Mouse (Mus musculus): ENCODE results near the gene Rhbdl1. TPM values are rescaled to one million over a fixed set of nuclear protein-coding genes. Genes with fewer than 3 reads are reported as not detected.

The Rhbdl1 gene
- polyA plus RNA-seq, 1 experiment from 2014 or later, result 2.1 TPM

DNA sequence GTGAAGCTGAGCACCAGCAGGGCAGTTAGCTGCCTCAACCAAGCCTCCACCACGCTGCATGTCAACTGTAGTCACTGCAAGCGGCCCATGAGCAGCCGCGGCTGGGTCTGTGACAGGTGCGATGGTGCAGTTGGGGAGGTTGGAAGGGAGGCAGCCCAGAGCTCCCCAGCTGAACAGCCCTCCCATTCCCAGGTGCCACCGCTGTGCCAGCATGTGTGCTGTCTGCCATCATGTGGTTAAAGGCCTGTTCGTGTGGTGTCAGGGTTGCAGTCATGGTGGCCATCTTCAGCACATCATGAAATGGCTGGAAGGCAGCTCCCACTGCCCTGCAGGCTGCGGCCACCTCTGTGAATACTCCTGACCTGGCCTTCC is 8.9 kb downstream of the Rhbdl1 start:
- Histone ChIP-seq H3K9me3 (ENCODE audit: control insufficient read depth, low read length) (no peaks in the 10 kb centered on the region), H3K9ac (ENCODE audit: low read length) (no peak overlapping the region; the same call in 1 of the 2 replicates), H3K4me1 (replicated peaks; ENCODE audit: control insufficient read depth, insufficient read depth, low read length) (peaks cover 31% of the 10 kb centered on the region), H3K4me2 (ENCODE audit: low read depth, low read length, severe bottlenecking) (peak overlapping the region; percentile 86; the same call in 1 of the 2 replicates), H3K36me3 (ENCODE audit: control insufficient read depth, insufficient read depth, low read length) (peaks cover 9% of the 10 kb centered on the region; the same call in 1 of the 2 replicates), H3K27ac (ENCODE audit: low read depth, low read length) (no peak overlapping the region; the same call in 1 of the 2 replicates), H3K27me3 (ENCODE audit: control insufficient read depth, insufficient read depth, low read length) (no peaks in the 10 kb centered on the region), H3K4me3 (ENCODE audit: low read depth, low read length) (peak overlapping the region; percentile 52)
- peak; percentile 55 for DNase-seq (ENCODE audit: low spot score)
- WGBS, result 86% methylated on average over 8 of the region's 8 CpGs
- ATAC-seq (replicated peaks; ENCODE audit: low FRiP score), result no peak

DNA sequence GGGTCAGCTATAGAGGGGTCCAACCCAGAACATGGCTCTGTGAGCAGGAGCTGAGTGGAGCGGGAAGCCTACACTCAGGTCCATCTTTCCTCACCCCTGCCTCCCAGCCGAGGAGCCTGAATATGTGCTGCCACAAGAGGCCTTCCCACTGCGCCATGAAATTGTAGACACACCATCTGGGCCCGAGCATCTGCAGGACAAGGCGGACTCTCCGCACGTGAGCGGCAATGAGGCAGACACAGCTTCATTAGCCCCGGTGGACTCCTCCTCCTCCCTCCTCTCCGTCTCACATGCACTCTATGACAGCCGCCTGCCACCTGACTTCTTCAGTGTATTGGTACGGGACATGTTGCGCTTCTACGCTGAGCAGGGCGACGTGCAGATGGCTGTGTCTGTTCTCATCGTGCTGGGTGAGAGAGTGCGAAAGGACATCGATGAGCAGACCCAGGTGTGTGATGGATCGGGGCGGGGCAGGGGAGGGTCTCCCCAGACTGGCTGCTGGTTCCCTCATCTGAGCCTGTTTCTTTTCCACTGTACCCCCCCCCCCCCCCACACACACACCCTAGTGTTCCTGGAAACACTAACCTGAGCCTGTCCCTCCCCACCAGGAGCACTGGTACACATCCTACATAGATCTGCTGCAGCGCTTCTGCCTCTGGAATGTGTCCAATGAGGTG is 9.4 kb downstream of the Rhbdl1 start:
- WGBS, result 92% methylated on average over 22 of the region's 22 CpGs
- no peak for ATAC-seq (replicated peaks; ENCODE audit: low FRiP score)
- Histone ChIP-seq H3K9ac (ENCODE audit: low read length) (no peak overlapping the region; the same call in 1 of the 2 replicates), H3K4me1 (replicated peaks; ENCODE audit: control insufficient read depth, insufficient read depth, low read length) (peaks cover 31% of the 10 kb centered on the region), H3K4me2 (ENCODE audit: low read depth, low read length, severe bottlenecking) (no peak overlapping the region), H3K9me3 (ENCODE audit: control insufficient read depth, low read length) (no peaks in the 10 kb centered on the region), H3K4me3 (ENCODE audit: low read depth, low read length) (no peak overlapping the region), H3K27ac (ENCODE audit: low read depth, low read length) (no peak overlapping the region), H3K27me3 (ENCODE audit: control insufficient read depth, insufficient read depth, low read length) (no peaks in the 10 kb centered on the region), H3K36me3 (ENCODE audit: control insufficient read depth, insufficient read depth, low read length) (peaks cover 9% of the 10 kb centered on the region; the same call in 1 of the 2 replicates)
- DNase-seq (ENCODE audit: low spot score), result peak; percentile 49

DNA sequence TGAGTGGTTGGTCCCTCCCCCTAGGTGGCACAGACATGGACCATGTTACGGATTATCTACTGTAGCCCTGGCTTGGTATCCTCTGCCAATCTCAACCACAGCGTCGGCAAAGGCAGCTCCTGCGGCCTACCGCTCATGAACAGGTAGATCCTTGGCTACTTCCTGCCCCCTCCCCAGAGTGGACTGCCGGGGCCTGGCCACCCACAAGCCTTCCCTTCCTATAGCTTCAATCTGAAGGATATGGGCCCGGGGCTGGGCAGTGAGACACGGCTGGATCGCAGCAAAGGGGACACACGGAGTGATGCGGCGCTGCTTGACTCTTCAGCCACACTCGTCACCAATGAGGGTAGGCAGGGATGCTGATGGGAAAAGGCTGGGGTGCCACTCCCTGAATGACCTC is 10.1 kb downstream of the Rhbdl1 start:
- Histone ChIP-seq H3K36me3 (ENCODE audit: control insufficient read depth, insufficient read depth, low read length) (peaks cover 9% of the 10 kb centered on the region; the same call in 1 of the 2 replicates), H3K27ac (ENCODE audit: low read depth, low read length) (no peak overlapping the region), H3K4me1 (replicated peaks; ENCODE audit: control insufficient read depth, insufficient read depth, low read length) (peaks cover 30% of the 10 kb centered on the region), H3K4me3 (ENCODE audit: low read depth, low read length) (no peak overlapping the region), H3K4me2 (ENCODE audit: low read depth, low read length, severe bottlenecking) (no peak overlapping the region), H3K9ac (ENCODE audit: low read length) (no peak overlapping the region), H3K9me3 (ENCODE audit: control insufficient read depth, low read length) (no peaks in the 10 kb centered on the region), H3K27me3 (ENCODE audit: control insufficient read depth, insufficient read depth, low read length) (no peaks in the 10 kb centered on the region)
- DNase-seq (ENCODE audit: low spot score) (no peak), ATAC-seq (replicated peaks; ENCODE audit: low FRiP score) (no peak)
- 93% methylated on average over 13 of the region's 13 CpGs for WGBS

DNA sequence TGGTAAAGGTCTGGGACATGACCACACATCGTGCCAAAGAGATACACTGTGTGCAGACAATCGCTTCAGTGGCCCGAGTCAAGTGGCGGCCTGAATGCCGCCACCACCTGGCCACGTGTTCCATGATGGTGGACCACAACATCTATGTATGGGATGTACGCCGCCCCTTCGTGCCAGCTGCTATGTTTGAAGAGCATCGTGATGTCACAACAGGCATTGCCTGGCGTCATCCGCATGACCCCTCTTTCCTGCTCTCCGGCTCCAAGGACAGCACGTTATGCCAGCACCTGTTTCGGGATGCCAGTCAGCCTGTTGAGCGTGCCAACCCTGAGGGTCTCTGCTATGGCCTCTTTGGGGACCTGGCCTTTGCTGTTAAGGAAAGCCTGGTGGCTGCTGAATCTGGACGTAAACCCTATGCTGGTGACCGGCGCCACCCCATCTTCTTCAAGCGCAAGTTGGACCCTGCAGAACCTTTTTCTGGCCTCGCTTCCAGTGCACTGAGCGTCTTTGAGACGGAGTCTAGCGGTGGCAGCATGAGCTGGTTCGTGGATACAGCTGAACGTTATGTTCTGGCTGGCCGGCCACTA is 11.0 kb downstream of the Rhbdl1 start:
- DNase-seq (ENCODE audit: low spot score) (peak; percentile 48), ATAC-seq (replicated peaks; ENCODE audit: low FRiP score) (no peak)
- H3K4me1 ChIP-seq (replicated peaks; ENCODE audit: control insufficient read depth, insufficient read depth, low read length), result peaks cover 23% of the 10 kb centered on the region
- H3K9ac ChIP-seq (ENCODE audit: low read length), result no peak overlapping the region
- peaks cover 4% of the 10 kb centered on the region; the same call in 1 of the 2 replicates for H3K36me3 ChIP-seq (ENCODE audit: control insufficient read depth, insufficient read depth, low read length)
- no peak overlapping the region for H3K27ac ChIP-seq (ENCODE audit: low read depth, low read length)
- WGBS, result 95% methylated on average over 27 of the region's 27 CpGs
- no peak overlapping the region for H3K4me3 ChIP-seq (ENCODE audit: low read depth, low read length)
- no peaks in the 10 kb centered on the region for H3K9me3 ChIP-seq (ENCODE audit: control insufficient read depth, low read length)
- no peak overlapping the region for H3K4me2 ChIP-seq (ENCODE audit: low read depth, low read length, severe bottlenecking)
- no peaks in the 10 kb centered on the region for H3K27me3 ChIP-seq (ENCODE audit: control insufficient read depth, insufficient read depth, low read length)

DNA sequence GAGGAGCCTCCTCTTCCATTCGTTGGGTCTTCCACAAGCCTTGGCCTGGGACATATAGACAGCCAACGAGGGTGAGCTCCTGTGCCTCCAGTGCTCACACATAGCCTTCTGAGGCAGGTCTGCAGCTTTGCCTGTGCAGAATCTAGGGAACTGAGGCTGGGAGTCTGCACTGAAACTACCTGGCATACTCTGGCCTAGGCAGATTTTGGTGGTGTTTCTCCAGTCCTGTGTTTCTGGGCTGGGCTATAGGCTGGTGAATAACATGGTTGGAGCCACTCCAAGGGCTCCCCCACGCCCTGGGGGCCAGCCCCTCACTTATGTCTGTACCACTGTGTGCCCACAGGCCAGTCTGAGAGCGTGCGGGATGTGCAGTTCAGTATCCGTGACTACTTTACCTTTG is 11.8 kb downstream of the Rhbdl1 start:
- H3K9me3 ChIP-seq (ENCODE audit: control insufficient read depth, low read length), result no peaks in the 10 kb centered on the region
- H3K27ac ChIP-seq (ENCODE audit: low read depth, low read length), result no peak overlapping the region
- ATAC-seq (replicated peaks; ENCODE audit: low FRiP score) (no peak), DNase-seq (ENCODE audit: low spot score) (no peak)
- peak overlapping the region; percentile 12; the same call in 1 of the 2 replicates for H3K9ac ChIP-seq (ENCODE audit: low read length)
- 0 out of 2 replicates have a peak overlapping the region, but pooled peaks have one; percentile 5 for H3K4me2 ChIP-seq (ENCODE audit: low read depth, low read length, severe bottlenecking)
- peaks cover 23% of the 10 kb centered on the region for H3K4me1 ChIP-seq (replicated peaks; ENCODE audit: control insufficient read depth, insufficient read depth, low read length)
- 94% methylated on average over 6 of the region's 6 CpGs for WGBS
- H3K27me3 ChIP-seq (ENCODE audit: control insufficient read depth, insufficient read depth, low read length), result peaks cover 2% of the 10 kb centered on the region; the same call in 1 of the 2 replicates
- peaks cover under 1% of the 10 kb centered on the region; the same call in 1 of the 2 replicates for H3K36me3 ChIP-seq (ENCODE audit: control insufficient read depth, insufficient read depth, low read length)
- H3K4me3 ChIP-seq (ENCODE audit: low read depth, low read length), result no peak overlapping the region

DNA sequence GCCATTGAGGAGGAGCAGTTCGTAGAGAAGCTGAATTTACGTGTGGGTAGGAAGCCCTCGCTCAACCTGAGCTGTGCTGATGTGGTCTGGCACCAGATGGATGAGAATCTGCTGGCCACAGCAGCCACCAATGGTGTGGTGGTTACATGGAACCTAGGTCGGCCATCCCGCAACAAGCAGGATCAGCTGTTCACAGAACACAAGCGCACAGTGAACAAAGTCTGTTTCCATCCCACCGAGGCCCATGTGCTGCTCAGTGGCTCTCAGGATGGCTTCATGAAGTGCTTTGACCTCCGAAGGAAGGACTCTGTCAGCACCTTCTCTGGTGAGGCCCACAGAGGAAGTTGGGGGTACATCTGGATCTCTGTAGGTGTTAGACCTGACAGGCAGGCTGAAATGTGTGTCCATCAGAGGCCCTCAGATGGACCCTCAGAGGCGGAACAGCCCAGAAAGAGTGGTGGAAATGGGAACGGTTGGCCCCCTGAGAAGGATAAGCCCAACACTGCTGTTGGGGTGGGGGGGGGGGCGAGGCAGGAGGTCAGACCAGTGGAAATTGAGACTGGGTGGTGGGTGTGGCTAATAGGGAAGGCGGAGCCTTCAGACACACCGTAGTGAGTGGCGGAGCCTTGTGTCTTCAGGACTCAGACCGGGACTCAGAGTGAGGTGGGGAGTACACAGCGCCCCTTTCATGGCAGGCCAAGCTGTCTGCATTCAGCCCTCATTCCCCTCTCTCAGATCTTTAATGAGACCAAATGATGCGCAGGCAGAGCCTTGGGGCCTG is 12.5 kb downstream of the Rhbdl1 start:
- H3K9me3 ChIP-seq (ENCODE audit: control insufficient read depth, low read length), result no peaks in the 10 kb centered on the region
- H3K27me3 ChIP-seq (ENCODE audit: control insufficient read depth, insufficient read depth, low read length), result peaks cover 9% of the 10 kb centered on the region
- H3K27ac ChIP-seq (ENCODE audit: low read depth, low read length), result no peak overlapping the region
- 74% methylated on average over 16 of the region's 17 CpGs for WGBS
- H3K36me3 ChIP-seq (ENCODE audit: control insufficient read depth, insufficient read depth, low read length), result no peaks in the 10 kb centered on the region; the same call in 1 of the 2 replicates
- H3K4me1 ChIP-seq (replicated peaks; ENCODE audit: control insufficient read depth, insufficient read depth, low read length), result peaks cover 17% of the 10 kb centered on the region
- peak overlapping the region; percentile 60 for H3K9ac ChIP-seq (ENCODE audit: low read length)
- peak overlapping the region; percentile 60 for H3K4me2 ChIP-seq (ENCODE audit: low read depth, low read length, severe bottlenecking)
- H3K4me3 ChIP-seq (ENCODE audit: low read depth, low read length), result peak overlapping the region; percentile 54
- DNase-seq (ENCODE audit: low spot score), result no peak
- ATAC-seq (replicated peaks; ENCODE audit: low FRiP score), result no peak

DNA sequence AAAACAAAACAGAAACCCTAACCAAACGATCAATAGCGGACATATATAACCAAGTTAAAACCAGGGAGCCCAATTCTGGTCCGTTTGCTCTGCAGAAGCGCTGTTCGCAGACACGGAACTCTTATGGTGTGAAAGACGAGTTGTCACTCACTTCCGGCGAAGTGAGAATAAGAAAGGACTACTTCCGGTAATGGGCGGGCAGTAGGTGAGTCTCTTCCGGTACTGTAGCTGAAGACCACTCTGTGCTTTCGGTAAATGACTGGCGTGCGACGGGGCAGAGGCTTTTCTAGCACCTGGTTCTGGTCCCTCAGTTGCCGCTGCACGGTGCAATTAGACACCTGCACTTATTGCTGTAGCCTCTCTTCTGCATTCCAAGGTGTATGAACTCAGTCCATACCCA is 13.6 kb downstream of the Rhbdl1 start, which contains the start of gene Wdr24:
TSS of gene Wdr24 (plus strand) at position 176 of the 400 bp plus-strand sequence.
- DNase-seq (ENCODE audit: low spot score), result peak; percentile 78
- peak within 1 kb of the TSS; percentile 54 for H3K4me3 ChIP-seq (ENCODE audit: low read depth, low read length)
- H3K36me3 ChIP-seq (ENCODE audit: control insufficient read depth, insufficient read depth, low read length), result no peaks in the 10 kb centered on the region; the same call in 1 of the 2 replicates
- peaks cover 17% of the 10 kb centered on the region for H3K4me1 ChIP-seq (replicated peaks; ENCODE audit: control insufficient read depth, insufficient read depth, low read length)
- H3K27ac ChIP-seq (ENCODE audit: low read depth, low read length), result no peak within 1 kb of the TSS
- peak within 1 kb of the TSS; percentile 60 for H3K4me2 ChIP-seq (ENCODE audit: low read depth, low read length, severe bottlenecking)
- peaks cover 12% of the 10 kb centered on the region for H3K27me3 ChIP-seq (ENCODE audit: control insufficient read depth, insufficient read depth, low read length)
- ATAC-seq (replicated peaks; ENCODE audit: low FRiP score), result peak; percentile 72
- no peaks in the 10 kb centered on the region for H3K9me3 ChIP-seq (ENCODE audit: control insufficient read depth, low read length)
- peak within 1 kb of the TSS; percentile 60 for H3K9ac ChIP-seq (ENCODE audit: low read length)
- 1% methylated on average over 18 of the region's 18 CpGs for whole genome bisulfite sequencing
